Mouse (Mus musculus) E14TG2a.4 (cell line): ENCODE results near the gene Tax1bp3.

Experiments
- H3K27me3 ChIP-seq: 2 replicates; pipeline ENCODE4 v1.6.1; 2014; ENCODE audit warnings: low read length, control low read depth; ENCODE audit not compliant: insufficient read depth
- H3K36me3 ChIP-seq: 2 replicates; pipeline ENCODE4 v1.6.1; 2014; ENCODE audit warnings: low read length, control low read depth; ENCODE audit not compliant: insufficient read depth
- H3K4me1 ChIP-seq: replicated peaks from 2 replicates; pipeline ENCODE4 v1.6.1; 2014; ENCODE audit warnings: low read depth, low read length, control low read depth
- H3K4me3 ChIP-seq: replicated peaks from 2 replicates; pipeline ENCODE4 v1.5.1; 2014; ENCODE audit warnings: mild to moderate bottlenecking, low read length
- H3K9me3 ChIP-seq: 2 replicates; pipeline ENCODE4 v1.6.1; 2014; ENCODE audit warnings: low read length, control low read depth
- CTCF ChIP-seq: conservative IDR thresholded peaks from 2 replicates; pipeline ENCODE4 v1.5.1; 2014; ENCODE audit warnings: low read length
- NANOG ChIP-seq: IDR thresholded peaks from 2 replicates; pipeline ENCODE4 v1.6.1; 2014; ENCODE audit warnings: borderline replicate concordance, low read length, mixed read lengths
- POU5F1 ChIP-seq: IDR thresholded peaks from 2 replicates; pipeline ENCODE4 v1.6.1; 2014; ENCODE audit warnings: low read length, borderline replicate concordance

The Tax1bp3 gene

DNA sequence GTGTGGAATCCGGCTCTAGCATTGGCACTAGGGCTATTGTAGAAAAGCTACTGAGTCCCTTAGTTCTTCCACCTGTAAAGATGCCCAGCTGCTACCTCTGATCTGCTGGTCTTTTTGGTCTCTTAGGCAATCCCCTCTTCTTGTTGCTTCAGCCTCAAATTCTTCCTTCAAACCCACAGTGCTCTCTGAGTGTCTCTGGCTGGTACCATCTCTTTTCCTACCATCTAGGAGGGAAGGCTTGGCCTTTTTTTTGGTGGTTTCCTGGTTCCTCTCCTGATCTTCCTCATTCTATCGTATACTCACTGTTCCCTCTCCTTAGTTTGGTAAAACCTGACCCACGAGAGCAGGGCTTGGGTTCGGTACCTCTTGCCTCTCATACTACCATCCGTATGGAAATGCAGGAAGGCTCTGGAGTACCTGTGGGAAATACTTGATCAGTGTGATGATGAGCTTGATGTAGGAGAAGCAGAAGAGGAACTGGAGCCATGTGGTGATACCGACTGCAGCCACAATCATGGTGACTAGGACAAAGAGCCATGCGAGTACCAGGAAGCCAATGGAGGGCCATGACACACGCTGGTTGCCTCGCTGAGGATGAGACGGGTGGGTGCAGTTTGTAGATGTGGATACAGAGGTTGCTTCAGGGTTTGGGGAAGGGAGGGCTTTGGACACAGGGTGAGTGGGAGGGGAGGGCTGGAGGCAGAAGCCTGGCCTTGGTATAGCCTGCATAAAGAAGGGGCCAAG is 9.2 kb downstream of the Tax1bp3 start:
- Histone ChIP-seq H3K9me3 (no peaks in the 10 kb centered on the region), H3K4me3 (no peak overlapping the region), H3K27me3 (no peaks in the 10 kb centered on the region), H3K4me1 (no peaks in the 10 kb centered on the region), H3K36me3 (peaks cover 77% of the 10 kb centered on the region)
- TF ChIP-seq POU5F1 (no peak), NANOG (no peak), CTCF (no peak)

DNA sequence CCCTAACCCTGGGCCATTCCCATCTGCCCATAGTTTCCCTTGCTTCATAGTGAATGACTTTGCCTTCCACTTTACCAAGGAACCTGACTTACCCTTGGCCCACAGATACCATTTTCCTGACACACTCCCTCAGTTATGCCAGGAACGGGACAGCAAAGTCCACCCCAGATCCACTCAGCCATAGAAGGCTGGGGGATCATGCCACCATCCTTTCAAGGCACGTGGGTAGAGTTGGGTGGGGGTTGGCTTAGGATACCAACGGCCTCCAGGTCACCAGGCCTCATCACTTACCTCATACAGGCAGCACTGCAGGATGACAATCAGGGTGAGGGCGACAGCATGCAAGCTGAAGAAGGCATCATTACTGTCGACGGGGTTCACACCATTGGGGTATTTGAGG is 10.3 kb downstream of the Tax1bp3 start:
- Histone ChIP-seq H3K4me3 (no peak overlapping the region), H3K4me1 (no peaks in the 10 kb centered on the region), H3K36me3 (peaks cover 85% of the 10 kb centered on the region), H3K27me3 (no peaks in the 10 kb centered on the region), H3K9me3 (no peaks in the 10 kb centered on the region)
- TF ChIP-seq NANOG (no peak), CTCF (no peak), POU5F1 (no peak)

DNA sequence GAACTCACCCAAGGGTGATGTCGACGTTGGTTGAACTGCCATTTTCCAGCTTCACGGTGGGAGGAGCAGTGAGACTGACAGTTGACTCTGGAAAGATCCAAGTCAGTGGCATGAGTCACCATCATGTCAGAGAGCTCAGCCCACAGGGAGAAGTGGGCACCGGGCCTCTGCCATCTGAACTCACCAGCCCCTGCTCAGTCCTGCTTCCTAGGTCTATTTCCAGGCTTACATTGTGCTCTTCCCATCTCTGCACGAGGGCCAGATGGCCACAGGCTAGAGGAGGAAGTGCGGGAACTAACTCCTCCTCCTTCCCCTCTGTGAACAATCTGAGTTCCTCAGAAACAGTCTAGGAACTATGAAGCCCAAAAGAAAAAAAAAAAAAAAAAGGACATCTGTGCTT is 16.2 kb downstream of the Tax1bp3 start:
- no peaks in the 10 kb centered on the region for H3K9me3 ChIP-seq
- peaks cover 3% of the 10 kb centered on the region for H3K4me1 ChIP-seq
- no peak overlapping the region for H3K4me3 ChIP-seq
- no peaks in the 10 kb centered on the region for H3K27me3 ChIP-seq
- TF ChIP-seq NANOG = no peak
- TF ChIP-seq POU5F1 = no peak
- H3K36me3 ChIP-seq = peaks cover 61% of the 10 kb centered on the region

DNA sequence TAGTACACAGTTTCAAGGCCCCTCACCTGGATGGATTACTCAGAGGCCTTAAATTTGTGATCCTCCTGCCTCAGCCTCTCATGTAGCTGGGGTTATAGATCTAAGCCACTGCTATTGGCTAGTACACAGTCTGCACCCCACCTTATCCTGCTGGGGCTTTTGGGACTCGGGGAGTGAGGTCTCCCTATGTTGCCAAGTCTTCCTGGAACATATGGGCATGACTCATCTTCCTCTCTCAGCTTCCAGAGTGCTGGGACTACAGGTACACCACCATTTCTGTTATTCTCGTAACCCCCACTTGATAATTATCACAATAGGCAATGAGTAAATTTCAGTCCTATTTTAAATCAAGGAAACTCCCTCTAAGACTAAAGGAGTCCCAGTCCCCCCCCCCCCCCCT is 17.6 kb downstream of the Tax1bp3 start:
- TF ChIP-seq NANOG (no peak), POU5F1 (no peak), CTCF (no peak)
- Histone ChIP-seq H3K4me1 (peaks cover 10% of the 10 kb centered on the region), H3K36me3 (peaks cover 47% of the 10 kb centered on the region), H3K9me3 (no peaks in the 10 kb centered on the region), H3K4me3 (no peak overlapping the region), H3K27me3 (no peaks in the 10 kb centered on the region)

DNA sequence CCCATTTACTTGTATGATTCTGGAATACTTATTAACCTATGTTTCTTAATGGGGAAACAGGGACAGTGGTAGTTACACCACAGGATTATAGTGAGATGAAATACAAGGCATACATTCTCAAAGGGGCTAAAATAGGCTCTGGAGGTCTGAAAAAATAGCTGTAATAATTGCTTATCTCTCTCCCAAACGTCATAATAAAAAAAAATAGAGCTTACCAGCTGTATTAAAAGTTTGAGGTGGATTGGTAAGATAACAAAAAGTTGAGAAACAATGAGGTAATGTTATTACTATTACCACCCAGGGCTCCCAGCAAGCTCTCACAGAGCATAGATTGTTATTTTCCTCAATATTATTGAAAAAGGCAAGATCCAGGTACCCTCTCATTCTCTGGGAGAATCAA is 21.3 kb downstream of the Tax1bp3 start:
- Histone ChIP-seq H3K4me1 (peaks cover 17% of the 10 kb centered on the region), H3K9me3 (no peaks in the 10 kb centered on the region), H3K4me3 (peak overlapping the region; percentile 95), H3K27me3 (no peaks in the 10 kb centered on the region), H3K36me3 (peaks cover 13% of the 10 kb centered on the region; the same call in 1 of the 2 replicates)
- TF ChIP-seq NANOG (no peak), CTCF (no peak), POU5F1 (no peak)

DNA sequence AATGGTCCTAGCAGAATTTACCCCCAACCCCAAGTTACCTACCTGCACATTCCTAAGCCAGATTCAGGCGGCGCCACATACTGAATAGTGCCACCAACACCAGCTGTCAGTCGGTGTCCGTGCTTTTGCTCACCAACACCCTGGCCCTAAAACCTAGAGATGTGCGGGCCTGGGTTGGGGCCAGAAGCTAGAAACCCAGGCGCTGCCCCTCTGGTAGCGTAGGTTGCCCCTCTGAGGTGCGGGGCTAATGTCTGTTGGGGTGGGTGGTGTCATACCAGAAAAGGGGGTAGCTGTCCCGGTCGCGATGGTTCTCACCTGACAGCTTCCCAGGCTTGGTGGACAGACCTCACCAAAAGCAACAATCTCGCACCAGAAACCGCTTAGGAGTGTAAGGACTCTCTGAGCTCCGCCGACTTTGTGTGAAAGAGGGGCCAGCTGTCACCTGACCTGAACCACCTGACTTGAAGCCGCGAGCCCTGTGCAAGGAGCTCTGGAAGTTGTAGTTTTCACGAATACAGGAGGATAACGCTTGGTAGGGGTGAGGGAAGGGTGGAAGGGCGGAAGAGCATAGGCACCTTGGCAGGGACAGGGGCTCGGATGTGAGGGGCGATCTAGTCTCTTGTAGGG is 21.8 kb downstream of the Tax1bp3 start, which contains the start of gene Ctns:
Gene Ctns (minus strand): TSS at position 440 of the 627 bp plus-strand sequence.
- Histone ChIP-seq H3K9me3 (no peaks in the 10 kb centered on the region), H3K27me3 (no peaks in the 10 kb centered on the region), H3K4me3 (peak within 1 kb of the TSS; percentile 95), H3K4me1 (peaks cover 17% of the 10 kb centered on the region), H3K36me3 (peaks cover 13% of the 10 kb centered on the region; the same call in 1 of the 2 replicates)
- no peak for TF ChIP-seq POU5F1
- no peak for TF ChIP-seq NANOG
- no peak for TF ChIP-seq CTCF

GRCm38 (mm10) chr11:73199230-73199712 is 22.4 kb downstream of the Tax1bp3 start, which contains the start of gene Shpk:
TSS of gene Shpk (plus strand) at chr11:73199460.
- H3K36me3 ChIP-seq = peaks cover 13% of the 10 kb centered on the region; the same call in 1 of the 2 replicates
- TF ChIP-seq POU5F1 (no peak), NANOG (no peak), CTCF (no peak)
- peak within 1 kb of the TSS; percentile 95 for H3K4me3 ChIP-seq
- no peaks in the 10 kb centered on the region for H3K27me3 ChIP-seq
- peaks cover 17% of the 10 kb centered on the region for H3K4me1 ChIP-seq
- no peaks in the 10 kb centered on the region for H3K9me3 ChIP-seq

GRCm38 (mm10) chr11:73199879-73200278 is 23.0 kb downstream of the Tax1bp3 start:
- H3K36me3 ChIP-seq = peaks cover 13% of the 10 kb centered on the region; the same call in 1 of the 2 replicates
- H3K4me1 ChIP-seq = peaks cover 17% of the 10 kb centered on the region
- no peaks in the 10 kb centered on the region for H3K9me3 ChIP-seq
- TF ChIP-seq POU5F1 = no peak
- no peak for TF ChIP-seq CTCF
- no peak for TF ChIP-seq NANOG
- H3K27me3 ChIP-seq = no peaks in the 10 kb centered on the region
- H3K4me3 ChIP-seq = peak overlapping the region; percentile 95
